In the genomic region with DNA sequence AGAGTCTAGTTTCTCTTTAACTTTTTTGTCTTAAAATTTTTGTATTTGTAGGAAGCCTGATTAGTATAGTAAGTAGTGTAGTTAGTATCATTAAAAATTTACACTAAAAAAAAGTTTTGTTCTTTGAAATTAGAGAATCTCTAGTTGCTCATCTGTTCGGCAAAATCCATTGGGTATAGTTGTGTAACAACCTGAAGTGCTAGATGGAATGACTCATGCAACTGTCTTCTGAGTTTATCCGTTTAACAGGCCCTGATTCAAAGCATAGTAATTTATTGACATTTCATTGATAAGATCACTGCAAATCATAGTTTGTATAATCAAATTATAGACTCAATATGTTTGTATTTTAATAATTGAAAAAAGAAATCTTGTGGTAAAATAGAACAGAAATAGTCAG, we compare ENCODE assay signal across 21 mouse cellular contexts. TPM values are rescaled to one million over a fixed set of nuclear protein-coding genes. Genes with fewer than 3 reads are reported as not detected.
DNase-seq lines count a peak whose midpoint lies in the region; TF ChIP-seq lines count a peak whose summit lies in the region.
"Had no signal": no experiment of that assay in that cellular context is flagged by ENCODE, and none has a peak within 500 bp of the region (broad histone marks: within the 10 kb centered on the region; RNA-seq: fewer than 3 reads in every experiment).

No protein-coding gene starts in this region.

- H3K27me3 ChIP-seq in MEL (ENCODE audit: control insufficient read depth in 1 of 2, insufficient read depth in 2 of 2, low read length in 2 of 2) (no peaks in the 10 kb centered on the region), myocyte (ENCODE audit: control insufficient read depth, insufficient read depth, insufficient read length) (no peaks in the 10 kb centered on the region)
- H3K27me3 ChIP-seq: CH12.LX; embryonic facial prominence, embryonic 12.5 days; forebrain, embryonic 13.5 days; forebrain, embryonic 15.5 days had no signal

- no peak overlapping the region for H3K27ac ChIP-seq in MEL (ENCODE audit: control insufficient read depth, low read depth, low read length)
- H3K27ac ChIP-seq: embryonic facial prominence, embryonic 10.5 days; embryonic facial prominence, embryonic 12.5 days; forebrain, embryonic 13.5 days; forebrain, embryonic 15.5 days had no signal

- H3K9me3 ChIP-seq in MEL (replicated peaks; ENCODE audit: insufficient read depth, low read length) = no peaks in the 10 kb centered on the region
- H3K9me3 ChIP-seq: embryonic facial prominence, embryonic 10.5 days; embryonic facial prominence, embryonic 12.5 days; forebrain, embryonic 13.5 days; forebrain, embryonic 15.5 days; G1E had no signal

- no peak overlapping the region for H3ac ChIP-seq in myocyte (ENCODE audit: control insufficient read depth, insufficient read length)

- no peak overlapping the region for H3K9ac ChIP-seq in MEL (ENCODE audit: control insufficient read depth, low read depth, low read length, poor library complexity, severe bottlenecking)
- H3K9ac ChIP-seq: embryonic facial prominence, embryonic 12.5 days; forebrain, embryonic 13.5 days; forebrain, embryonic 15.5 days; forebrain, postnatal 0 days had no signal

- no peak overlapping the region for H3K4me2 ChIP-seq in myocyte (ENCODE audit: low read depth)
- H3K4me2 ChIP-seq: embryonic facial prominence, embryonic 12.5 days; forebrain, embryonic 13.5 days; forebrain, embryonic 15.5 days had no signal

- H3K79me2 ChIP-seq in MEL (ENCODE audit: control insufficient read depth, insufficient read depth, low read length, poor library complexity) (peaks cover 8% of the 10 kb centered on the region), myocyte (ENCODE audit: control insufficient read depth, insufficient read depth) (peaks cover 15% of the 10 kb centered on the region)

- H3K36me3 ChIP-seq in MEL (ENCODE audit: control insufficient read depth in 1 of 2, insufficient read depth in 2 of 2, low read length in 2 of 2) (peaks cover 0 to 37% of the 10 kb centered on the region in 2 experiments; a peak in 2 of 4 replicates), myocyte (ENCODE audit: control insufficient read depth, insufficient read depth) (no peaks in the 10 kb centered on the region)
- H3K36me3 ChIP-seq: embryonic facial prominence, embryonic 10.5 days; embryonic facial prominence, embryonic 12.5 days; forebrain, embryonic 15.5 days; G1E had no signal

- TF ChIP-seq RAD21 in MEL (IDR thresholded peaks at IDR 0.05; ENCODE audit: low read depth, low read length) = no peak

- no peak for TF ChIP-seq EP300 in MEL (IDR thresholded peaks at IDR 0.05; ENCODE audit: low read depth in 1 of 2, low read length in 2 of 2)

- peaks cover 8 to 24% of the 10 kb centered on the region in 2 experiments for H3K4me1 ChIP-seq in MEL (ENCODE audit: control insufficient read depth in 1 of 2, insufficient read depth in 2 of 2, low read length in 2 of 2)
- H3K4me1 ChIP-seq: embryonic facial prominence, embryonic 10.5 days; embryonic facial prominence, embryonic 12.5 days; forebrain, embryonic 13.5 days; forebrain, embryonic 15.5 days had no signal

- no peak for TF ChIP-seq CTCF in MEL (IDR thresholded peaks at IDR 0.05 in 2 of 3, conservative IDR thresholded peaks at IDR 0.05 in 1 of 3; ENCODE audit: control insufficient read depth in 1 of 3, insufficient read depth in 1 of 3, low read depth in 2 of 3, low read length in 3 of 3, poor library complexity in 1 of 3, severe bottlenecking in 1 of 3)

- intact Hi-C loops in left cerebral cortex, postnatal 4 days (cut with DNase I) = no loop called here

- DNase-seq in 416B (ENCODE audit: low read depth) = peak; percentile 76
- DNase-seq in MEL (ENCODE audit: low read depth, low spot score) = peak; percentile 30
- no peak for DNase-seq in left cerebral cortex, postnatal 4 days
- DNase-seq in embryo, embryonic 10 days (ENCODE audit: low spot score) = no peak
- DNase-seq: adrenal gland, adult 2 months; adrenal gland, postnatal 10 days; adrenal gland, postnatal 25 days; cerebellum, adult 11 months; cerebellum, adult 18-20 months; cerebellum, adult 8-10 months; cerebellum, adult 9-11 months; cerebellum, postnatal 14 days; cerebellum, postnatal 36 days; forebrain, postnatal 0 days had no signal

- no peak overlapping the region for H3K4me3 ChIP-seq in MEL (ENCODE audit: control insufficient read depth in 1 of 2, insufficient read depth in 1 of 2, low read depth in 2 of 2, low read length in 2 of 2)
- no peak overlapping the region for H3K4me3 ChIP-seq in myocyte
- H3K4me3 ChIP-seq: embryonic facial prominence, embryonic 10.5 days; embryonic facial prominence, embryonic 12.5 days; forebrain, embryonic 13.5 days; forebrain, embryonic 15.5 days had no signal

- TF ChIP-seq POLR2A in MEL (IDR thresholded peaks at IDR 0.05; ENCODE audit: control insufficient read depth in 1 of 2, insufficient read depth in 1 of 2, low read depth in 1 of 2, low read length in 2 of 2, poor library complexity in 1 of 2) (no peak), myocyte (IDR thresholded peaks at IDR 0.05; ENCODE audit: insufficient read length, low read depth) (no peak)

TF ChIP-seq in MEL, 35 proteins besides CTCF, POLR2A, EP300 and RAD21:
- TF ChIP-seq ZC3H11A (IDR thresholded peaks at IDR 0.05; ENCODE audit: low read depth, low read length) (no peak), GATA1 (IDR thresholded peaks at IDR 0.05; ENCODE audit: low read depth, low read length) (0 out of 2 replicates have a peak, but pooled peaks have one; percentile 27), POLR2AphosphoS2 (IDR thresholded peaks at IDR 0.05; ENCODE audit: low read length) (no peak), BHLHE40 (IDR thresholded peaks at IDR 0.05; ENCODE audit: borderline replicate concordance, low read depth, low read length) (no peak), USF2 (IDR thresholded peaks at IDR 0.05; ENCODE audit: borderline replicate concordance in 1 of 2, insufficient read depth in 1 of 2, low read depth in 1 of 2, low read length in 2 of 2) (no peak), ZNF384 (IDR thresholded peaks at IDR 0.05; ENCODE audit: low read depth, low read length) (no peak)

TF ChIP-seq in myocyte, 11 proteins besides CTCF, POLR2A, EP300 and RAD21:
- TF ChIP-seq TCF3 (IDR thresholded peaks at IDR 0.05; ENCODE audit: insufficient read length, low read depth) (no peak), MYOG (IDR thresholded peaks at IDR 0.05; ENCODE audit: control insufficient read depth in 1 of 3, insufficient read depth in 1 of 3, insufficient read length in 2 of 3, low read depth in 2 of 3) (no peak), CEBPB (IDR thresholded peaks at IDR 0.05; ENCODE audit: insufficient read depth, poor library complexity, severe bottlenecking) (peak; percentile 35; the same call in 1 of the 2 replicates)

RNA-seq across cellular contexts. Expression of a gene that starts 14.7 kb away (rescaled TPM):
- total RNA-seq in MEL (2012; rRNA removed) = 6.3 and 9.7 TPM in 2 replicates
- polyA plus RNA-seq in MEL (2012; ENCODE audit: insufficient read depth in 1 of 2, insufficient read length in 2 of 2, low read depth in 1 of 2, low replicate concordance in 2 of 2, missing spikeins in 1 of 2) (10 to 100 TPM; 16.5 to 29.2 TPM), myocyte (2012; fragmentation: generic; extraction: Trizol) (4.8 TPM)
- total RNA-seq in left cerebral cortex, postnatal 4 days (2021) = 10 to 100 TPM; 60.7 to 62.3 TPM

RNA-seq across cellular contexts. Expression of a gene that starts 42.0 kb away (rescaled TPM):
- 0.23 and 0.27 TPM in 2 replicates for total RNA-seq in MEL (2012; rRNA removed)
- polyA plus RNA-seq in MEL (2012; ENCODE audit: insufficient read depth in 1 of 2, insufficient read length in 2 of 2, low read depth in 1 of 2, low replicate concordance in 2 of 2, missing spikeins in 1 of 2) (under 1 TPM in 1 of 2 experiments, not detected in 1; 0.29 TPM), myocyte (2012; fragmentation: generic; extraction: Trizol) (0.04 TPM)
- total RNA-seq in left cerebral cortex, postnatal 4 days (2021) = 1 to 10 TPM; 5.7 to 6.4 TPM

Comparison
In these comparisons a context has a peak if more than half of its experiments do, and no peak if none do; other contexts are left out.
1. DNase-seq: peak in 416B (single experiment) and MEL (single experiment); none in left cerebral cortex, postnatal 4 days (single experiment) and embryo, embryonic 10 days (single experiment).